Mouse (Mus musculus) yolk sac, embryonic 10.5 days (tissue): ENCODE data around the gene Ptk7.
"Not testable (repeated sequence)": the region's sequence is repeated elsewhere in the genome, so short reads cannot be mapped to it uniquely, and the experiment has no call there.

ENCODE experiments used
- DNase-seq: peaks from one replicate; pipeline ENCODE4 v3.0.0-alpha.2; 2017; ENCODE audit warnings: low spot score

The Ptk7 gene

DNA sequence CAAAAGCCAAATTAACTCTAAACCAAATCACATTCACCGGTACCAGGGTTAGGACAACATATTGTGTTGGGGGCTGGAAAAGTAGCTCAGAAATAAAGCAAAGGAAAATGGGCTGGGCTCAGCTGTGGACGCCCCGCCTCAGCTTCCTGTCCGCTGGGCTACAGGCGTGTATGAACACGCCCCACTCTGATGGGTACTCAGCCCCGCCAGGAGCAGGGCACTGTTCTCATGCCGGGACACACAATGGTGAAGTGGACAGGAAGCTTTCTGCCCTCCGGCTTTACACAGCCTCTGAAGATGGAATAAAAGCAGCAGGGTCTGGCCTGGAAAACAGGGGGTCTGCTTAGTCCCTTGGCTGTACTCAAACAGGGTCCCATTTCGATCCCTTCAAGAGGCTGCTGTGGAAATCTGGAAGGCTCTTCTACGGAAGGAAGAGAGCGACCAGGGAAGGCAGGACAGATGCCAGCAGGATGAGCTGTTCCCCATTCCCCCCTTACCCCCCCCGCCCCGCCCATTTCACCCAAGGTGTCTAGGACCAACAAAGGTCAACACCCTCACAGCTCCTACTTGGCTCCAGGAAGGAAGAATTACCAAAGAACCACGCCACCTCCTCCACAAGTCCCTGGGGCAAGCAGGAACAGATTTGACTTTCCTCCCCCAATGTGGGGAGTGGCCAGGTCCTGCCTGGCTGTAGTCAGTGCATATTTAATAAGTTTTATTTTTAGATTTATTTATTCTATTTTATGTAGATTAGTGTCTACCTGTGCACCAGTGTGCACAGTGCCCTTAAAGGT lies 19.4 kb downstream of the Ptk7 start:
- DNase-seq = no peak

GRCm38 (mm10) chr17:46605987-46606386 lies 23.3 kb downstream of the Ptk7 start:
- no peak for DNase-seq

- DNase-seq = no peak
Observed at GRCm38 (mm10) chr17:46605126-46605525, 24.2 kb downstream of the Ptk7 start.

GRCm38 (mm10) chr17:46603229-46603628 lies 26.1 kb downstream of the Ptk7 start:
- DNase-seq = no peak

DNA sequence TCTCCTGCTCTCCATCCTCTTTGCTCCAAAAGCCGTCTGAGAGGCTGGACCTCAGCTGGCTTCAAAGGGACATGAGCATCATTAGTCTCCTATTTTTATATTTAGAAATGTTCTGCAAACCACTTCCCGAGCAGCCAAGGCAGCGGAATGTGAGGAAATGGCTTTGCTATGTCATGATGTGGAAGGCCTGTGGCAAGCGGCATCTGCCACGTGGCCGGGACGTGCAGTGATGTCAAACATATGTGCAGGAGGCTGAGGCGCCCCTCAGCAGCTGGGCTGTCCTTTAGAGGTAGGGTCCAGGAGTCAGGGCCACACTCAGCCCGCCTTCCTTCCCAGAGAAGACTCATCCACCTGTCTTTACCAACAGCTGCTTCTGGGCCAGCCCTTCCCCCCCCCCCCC lies 27.1 kb downstream of the Ptk7 start:
- DNase-seq = no peak

- no peak for DNase-seq
Observed at GRCm38 (mm10) chr17:46600569-46600968, 28.7 kb downstream of the Ptk7 start.

- DNase-seq = no peak
Observed at GRCm38 (mm10) chr17:46598963-46599362, 30.3 kb downstream of the Ptk7 start.

DNA sequence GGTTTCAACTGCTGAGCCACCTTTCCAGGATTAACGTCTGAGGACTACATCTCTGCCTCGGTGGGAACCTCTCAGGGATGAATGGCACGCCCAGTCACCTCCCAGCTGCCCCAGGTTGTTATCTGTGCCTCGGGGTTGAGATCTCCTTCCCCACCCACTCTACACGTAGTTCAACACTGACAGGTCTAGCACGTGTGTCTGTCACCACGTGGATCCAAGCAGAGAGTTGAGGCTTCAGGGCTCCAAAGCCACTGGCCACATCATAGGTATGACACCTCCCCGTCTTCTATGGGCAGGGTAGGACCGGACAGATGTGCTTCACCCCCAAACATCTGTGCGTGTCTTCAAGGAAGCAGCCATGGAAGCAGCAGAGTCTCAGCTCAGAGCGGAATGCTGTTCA lies 31.3 kb downstream of the Ptk7 start:
- DNase-seq = no peak

DNA sequence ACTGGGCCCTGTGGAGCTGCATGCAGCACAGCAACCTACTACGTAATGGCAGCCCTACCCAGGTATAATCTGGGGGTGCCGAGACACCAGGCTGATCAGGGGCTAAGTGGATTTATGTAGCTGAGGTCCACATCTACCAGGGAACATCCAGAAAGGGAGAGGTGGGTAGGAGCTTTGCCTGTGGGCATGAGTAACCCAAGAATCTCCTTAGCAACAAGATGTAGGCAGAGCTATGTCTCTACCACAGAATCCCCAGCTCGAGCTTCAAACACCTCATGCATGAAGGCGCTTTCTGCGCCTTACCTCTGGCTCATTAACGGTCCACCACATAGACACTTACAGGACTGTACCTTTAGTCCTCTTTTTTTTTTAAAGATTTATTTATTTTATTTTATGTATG lies 34.0 kb downstream of the Ptk7 start:
- DNase-seq = no peak

GRCm38 (mm10) chr17:46594606-46595005 lies 34.7 kb downstream of the Ptk7 start:
- DNase-seq = no peak

DNA sequence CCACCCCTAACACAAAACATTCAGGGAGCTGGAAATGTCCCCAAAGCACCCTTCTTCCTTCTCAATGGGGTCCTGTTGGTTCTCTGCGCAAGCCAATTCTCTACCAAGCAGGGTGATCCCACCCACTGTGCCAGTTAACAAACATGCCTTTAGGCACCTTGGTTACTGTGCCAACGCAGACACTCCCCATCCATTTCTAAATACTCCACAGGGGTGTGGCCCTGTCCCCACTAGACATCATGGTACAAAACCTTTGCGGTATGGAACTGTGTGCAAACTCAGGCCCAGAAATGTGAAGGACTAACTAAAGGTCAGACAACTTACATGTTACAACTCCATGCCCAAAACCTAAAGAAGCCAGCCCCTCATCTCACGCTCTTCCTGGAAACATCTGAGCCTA lies 36.2 kb downstream of the Ptk7 start:
- no peak for DNase-seq

GRCm38 (mm10) chr17:46591406-46591805 lies 37.9 kb downstream of the Ptk7 start:
- DNase-seq = no peak

- DNase-seq = no peak
Observed at GRCm38 (mm10) chr17:46590439-46590838, 38.9 kb downstream of the Ptk7 start.

DNA sequence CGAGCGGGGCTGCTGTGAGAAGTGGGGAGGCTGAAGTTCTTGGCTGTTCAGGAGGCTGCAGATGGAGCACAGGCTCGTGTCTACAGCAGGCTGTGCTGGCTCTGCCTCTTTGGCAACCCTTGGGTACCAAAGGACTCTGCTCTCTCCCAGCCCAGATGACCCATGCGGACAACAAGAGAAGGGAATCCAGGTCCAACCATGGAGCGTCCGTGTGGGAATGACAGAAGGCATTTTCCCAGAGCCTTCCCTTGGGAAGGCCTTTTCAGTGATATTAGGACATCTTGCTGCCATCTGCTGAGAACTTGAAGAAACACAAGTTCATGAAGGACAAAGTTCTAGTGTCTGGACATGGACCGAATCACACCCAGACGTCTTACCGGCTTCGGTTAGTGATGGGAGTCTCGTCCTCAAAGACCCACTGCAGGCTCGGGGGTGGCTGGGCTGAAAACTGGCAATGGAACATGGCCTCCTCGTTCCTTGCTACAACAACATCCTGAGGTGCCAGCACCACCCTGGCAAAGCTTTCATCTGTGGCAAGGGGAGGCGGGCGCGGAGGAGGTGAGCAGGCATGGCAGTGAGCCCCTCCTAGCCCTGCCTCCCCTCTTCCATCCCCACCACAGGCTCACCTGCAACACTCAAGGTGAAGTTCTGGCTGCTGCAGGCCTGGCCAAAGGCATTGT lies 39.5 kb downstream of the Ptk7 start:
- no peak for DNase-seq

GRCm38 (mm10) chr17:46588913-46589312 lies 40.4 kb downstream of the Ptk7 start:
- DNase-seq = no peak

- DNase-seq = no peak
Observed at GRCm38 (mm10) chr17:46588173-46588572, 41.1 kb downstream of the Ptk7 start.

DNA sequence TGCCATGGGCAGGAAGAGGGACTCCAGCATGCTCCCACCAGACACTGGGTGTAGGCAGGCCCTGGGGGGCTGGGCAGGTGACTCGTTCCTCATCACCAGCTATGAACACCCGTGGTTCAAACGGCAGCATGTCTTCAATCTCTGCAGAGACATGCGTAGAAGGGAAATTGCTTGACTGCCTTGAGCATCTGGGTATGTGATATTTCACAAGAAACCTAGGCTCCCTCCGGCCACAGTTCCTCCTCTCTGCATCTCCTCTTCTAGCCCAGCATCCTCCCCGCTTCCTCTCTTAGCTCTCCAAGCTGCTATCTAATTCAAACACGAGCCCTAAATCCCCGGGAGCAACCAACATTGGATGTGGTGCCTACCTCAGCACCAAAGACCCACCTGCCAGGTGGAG lies 43.0 kb downstream of the Ptk7 start:
- no peak for DNase-seq

DNA sequence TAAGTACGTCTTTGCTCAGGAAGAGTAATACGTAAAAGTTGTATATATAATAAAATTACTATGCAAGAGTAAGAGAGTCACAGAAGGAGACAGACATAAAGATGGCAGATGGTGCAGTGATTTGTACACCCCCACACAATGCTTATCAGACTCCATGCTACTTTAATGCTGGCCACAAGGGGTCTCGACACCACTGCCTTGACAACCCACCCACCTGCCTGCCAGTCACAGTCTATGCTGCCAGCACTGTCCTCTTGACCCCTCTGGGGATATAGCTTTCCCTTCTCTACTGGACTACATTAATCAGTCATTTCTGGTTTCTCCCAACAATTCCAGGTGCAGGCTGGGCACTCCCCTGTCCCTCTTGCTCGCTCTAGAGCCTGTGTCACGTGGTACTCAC lies 50.7 kb downstream of the Ptk7 start:
- DNase-seq = no peak

GRCm38 (mm10) chr17:46576070-46576469 lies 53.2 kb downstream of the Ptk7 start:
- no peak for DNase-seq

- DNase-seq = no peak
Observed at GRCm38 (mm10) chr17:46574535-46574934, 54.8 kb downstream of the Ptk7 start.

GRCm38 (mm10) chr17:46571005-46571404 lies 58.3 kb downstream of the Ptk7 start:
- DNase-seq = no peak

DNA sequence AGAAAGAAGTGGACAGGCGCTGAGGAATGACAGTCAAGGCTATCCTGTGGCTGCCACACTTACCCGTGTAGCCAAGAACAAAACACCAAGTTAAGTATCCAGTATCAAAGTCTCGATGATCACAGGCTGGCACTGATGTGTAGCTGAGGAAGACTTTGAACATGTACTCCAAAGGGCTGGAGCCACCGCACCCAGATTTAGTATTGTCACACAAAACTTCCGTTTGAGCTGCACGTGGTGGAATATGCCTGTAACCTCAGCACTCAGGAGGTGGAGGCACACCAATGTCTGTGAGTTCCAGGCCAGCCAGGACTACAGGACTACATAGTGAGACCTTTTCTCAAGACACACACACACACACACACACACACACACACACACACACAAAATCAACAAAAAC lies 70.2 kb downstream of the Ptk7 start:
- DNase-seq = no peak

GRCm38 (mm10) chr17:46558151-46558550 lies 71.2 kb downstream of the Ptk7 start:
- no peak for DNase-seq

GRCm38 (mm10) chr17:46557321-46557720 lies 72.0 kb downstream of the Ptk7 start:
- not testable (repeated sequence) for DNase-seq
